ENCODE assay signal across 9 mouse cellular contexts in the genomic region with DNA sequence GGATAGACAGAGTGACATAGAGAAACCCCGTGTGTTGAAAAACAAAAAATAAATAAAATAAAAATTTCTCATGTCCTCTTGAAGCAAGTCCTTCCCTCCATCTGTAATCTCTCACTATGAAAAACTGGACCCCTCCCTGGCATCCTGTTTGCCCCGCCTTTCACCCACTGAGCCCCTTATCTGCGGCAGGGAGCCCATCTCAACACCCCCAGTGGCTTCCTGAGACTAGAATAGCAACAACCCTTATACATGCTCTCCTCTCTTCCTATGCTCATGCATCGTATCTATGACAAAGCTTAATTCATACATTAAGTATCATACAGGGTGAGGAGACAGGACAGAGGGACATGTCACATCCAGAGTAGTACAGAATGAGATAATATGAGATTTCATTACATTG.
DNase-seq lines count a peak whose midpoint lies in the region; ATAC-seq and TF ChIP-seq lines count a peak whose summit lies in the region.
"Had no signal": no experiment of that assay in that cellular context is flagged by ENCODE, and none has a peak within 500 bp of the region (broad histone marks: within the 10 kb centered on the region; RNA-seq: fewer than 3 reads in every experiment).

No protein-coding gene starts in this region.

- H3K4me2 ChIP-seq in kidney, embryonic 16.5 days (replicated peaks; ENCODE audit: low read depth, low read length), result no peak overlapping the region
- no peak overlapping the region for H3K4me2 ChIP-seq in kidney, embryonic 14.5 days (replicated peaks; ENCODE audit: low read depth, low read length)
- peak overlapping the region; percentile 69 for H3K4me2 ChIP-seq in liver, embryonic 13.5 days
- H3K4me2 ChIP-seq: stomach, embryonic 15.5 days had no signal

- TF ChIP-seq CTCF in heart, adult 2 months (IDR thresholded peaks at IDR 0.05), result no peak
- no peak for TF ChIP-seq CTCF in G1E (IDR thresholded peaks at IDR 0.05; ENCODE audit: low read depth, low read length)

- intact Hi-C loops in heart, adult 2 months (cut with DNase I), result no loop called here

- no peak overlapping the region for H3K4me3 ChIP-seq in heart, adult 2 months
- H3K4me3 ChIP-seq in kidney, embryonic 16.5 days (ENCODE audit: low read length), result no peak overlapping the region
- H3K4me3 ChIP-seq in kidney, embryonic 14.5 days (ENCODE audit: low read length), result no peak overlapping the region
- peak overlapping the region; percentile 13; the same call in 1 of the 2 replicates for H3K4me3 ChIP-seq in G1E (ENCODE audit: low read depth, low read length)
- H3K4me3 ChIP-seq in liver, embryonic 13.5 days (replicated peaks), result peak overlapping the region; percentile 41
- H3K4me3 ChIP-seq: stomach, embryonic 15.5 days had no signal

- no peak for DNase-seq in heart, adult 2 months
- DNase-seq in heart, adult 8-10 months (ENCODE audit: low spot score), result no peak
- DNase-seq in G1E (ENCODE audit: low spot score), result no peak
- DNase-seq in liver, embryonic 13.5 days, result peak; percentile 34
- DNase-seq in cerebellum, postnatal 25 days, result no peak
- DNase-seq in cerebellum, postnatal 4 days (ENCODE audit: low spot score in 2 of 2), result no peak

- H3K9me3 ChIP-seq in kidney, embryonic 16.5 days (ENCODE audit: low read length), result no peaks in the 10 kb centered on the region
- no peaks in the 10 kb centered on the region for H3K9me3 ChIP-seq in kidney, embryonic 14.5 days (ENCODE audit: control insufficient read depth, low read length)
- H3K9me3 ChIP-seq in G1E (replicated peaks), result no peaks in the 10 kb centered on the region
- no peaks in the 10 kb centered on the region for H3K9me3 ChIP-seq in liver, embryonic 13.5 days (replicated peaks)
- H3K9me3 ChIP-seq: stomach, embryonic 15.5 days had no signal

- H3K27ac ChIP-seq in heart, adult 2 months, result peak overlapping the region; percentile 56
- H3K27ac ChIP-seq in kidney, embryonic 16.5 days (ENCODE audit: low read length), result 0 out of 2 replicates have a peak overlapping the region, but pooled peaks have one; percentile 28
- no peak overlapping the region for H3K27ac ChIP-seq in kidney, embryonic 14.5 days (ENCODE audit: low read depth, low read length)
- H3K27ac ChIP-seq in liver, embryonic 13.5 days, result peak overlapping the region; percentile 90
- H3K27ac ChIP-seq: stomach, embryonic 15.5 days had no signal

- H3K4me1 ChIP-seq in heart, adult 2 months (ENCODE audit: control insufficient read depth, insufficient read depth, low read length), result peaks cover 48% of the 10 kb centered on the region
- H3K4me1 ChIP-seq in kidney, embryonic 16.5 days (ENCODE audit: insufficient read depth, low read length), result peaks cover 50% of the 10 kb centered on the region
- H3K4me1 ChIP-seq in kidney, embryonic 14.5 days (ENCODE audit: control insufficient read depth, insufficient read depth, low read length), result peaks cover 15% of the 10 kb centered on the region; the same call in 1 of the 2 replicates
- peaks cover 91% of the 10 kb centered on the region for H3K4me1 ChIP-seq in G1E (ENCODE audit: insufficient read depth, low read depth, low read length)
- H3K4me1 ChIP-seq in liver, embryonic 13.5 days (replicated peaks), result peaks cover 78% of the 10 kb centered on the region

- no peaks in the 10 kb centered on the region for H3K27me3 ChIP-seq in heart, adult 2 months (ENCODE audit: control insufficient read depth, insufficient read depth, low read length)
- no peaks in the 10 kb centered on the region for H3K27me3 ChIP-seq in kidney, embryonic 16.5 days (ENCODE audit: insufficient read depth, low read length)
- no peaks in the 10 kb centered on the region for H3K27me3 ChIP-seq in kidney, embryonic 14.5 days (ENCODE audit: control insufficient read depth, insufficient read depth, low read length)
- peaks cover 45% of the 10 kb centered on the region for H3K27me3 ChIP-seq in G1E (ENCODE audit: insufficient read depth, low read length)
- no peaks in the 10 kb centered on the region for H3K27me3 ChIP-seq in liver, embryonic 13.5 days
- H3K27me3 ChIP-seq: stomach, embryonic 15.5 days had no signal

- no peak for TF ChIP-seq POLR2A in heart, adult 2 months (IDR thresholded peaks at IDR 0.05; ENCODE audit: insufficient read depth, low read depth, low read length)

- H3K36me3 ChIP-seq in heart, adult 2 months (ENCODE audit: control insufficient read depth, insufficient read depth, low read length), result peaks cover 35% of the 10 kb centered on the region
- no peaks in the 10 kb centered on the region for H3K36me3 ChIP-seq in kidney, embryonic 16.5 days (ENCODE audit: insufficient read depth, low read length)
- no peaks in the 10 kb centered on the region for H3K36me3 ChIP-seq in kidney, embryonic 14.5 days (ENCODE audit: control insufficient read depth, insufficient read depth, low read length)
- no peaks in the 10 kb centered on the region for H3K36me3 ChIP-seq in G1E (replicated peaks)
- no peaks in the 10 kb centered on the region for H3K36me3 ChIP-seq in liver, embryonic 13.5 days
- H3K36me3 ChIP-seq: stomach, embryonic 15.5 days had no signal

- H3K79me2 ChIP-seq in heart, adult 2 months (replicated peaks; ENCODE audit: control insufficient read depth, insufficient read depth, low read length), result no peaks in the 10 kb centered on the region

- TF ChIP-seq EP300 in heart, adult 2 months (IDR thresholded peaks at IDR 0.05; ENCODE audit: insufficient read depth, low read depth, low read length), result no peak

- no peak overlapping the region for H3K9ac ChIP-seq in heart, adult 2 months (ENCODE audit: low read depth, low read length)
- no peak overlapping the region for H3K9ac ChIP-seq in kidney, embryonic 16.5 days (replicated peaks; ENCODE audit: low read length)
- H3K9ac ChIP-seq in kidney, embryonic 14.5 days (ENCODE audit: low read depth, low read length), result no peak overlapping the region
- H3K9ac ChIP-seq in liver, embryonic 13.5 days, result peak overlapping the region; percentile 23; the same call in 1 of the 2 replicates
- H3K9ac ChIP-seq: stomach, embryonic 15.5 days had no signal

- WGBS in heart, adult 2 months, result 15% methylated on average over 4 of the region's 4 CpGs
- 68% methylated on average over 4 of the region's 4 CpGs for WGBS in kidney, embryonic 16.5 days
- WGBS in kidney, embryonic 14.5 days, result 70% methylated on average over 4 of the region's 4 CpGs
- WGBS in liver, embryonic 13.5 days (ENCODE audit: insufficient replicate concordance), result 10% methylated on average over 4 of the region's 4 CpGs

- no peak for ATAC-seq in kidney, embryonic 16.5 days (ENCODE audit: low FRiP score, low TSS enrichment)
- no peak for ATAC-seq in kidney, embryonic 14.5 days (ENCODE audit: low FRiP score, low TSS enrichment)
- ATAC-seq in G1E (ENCODE audit: extremely low read depth, insufficient number of reproducible peaks, low FRiP score, poor library complexity, severe bottlenecking), result no peak
- ATAC-seq in liver, embryonic 13.5 days (ENCODE audit: low read depth), result peak; percentile 66

Comparison
In these comparisons a context has a peak if more than half of its experiments do, and no peak if none do; other contexts are left out.
1. H3K4me3 ChIP-seq: peak in G1E (single experiment) and liver, embryonic 13.5 days (single experiment); none in heart, adult 2 months (single experiment), kidney, embryonic 16.5 days (single experiment) and kidney, embryonic 14.5 days (single experiment).